Mouse (Mus musculus): Measurements from ENCODE around the gene Il12a.

GRCm38 (mm10) chr3:68706307-68706706, 15.9 kb downstream of the Il12a start:
- TF ChIP-seq CTCF (conservative IDR thresholded peaks at IDR 0.05; ENCODE audit: low read length) (no peak), POU5F1 (IDR thresholded peaks at IDR 0.05; ENCODE audit: borderline replicate concordance, low read length) (no peak), NANOG (IDR thresholded peaks at IDR 0.05; ENCODE audit: borderline replicate concordance, low read length) (no peak)
